Mouse (Mus musculus) bone marrow, adult 2 months (tissue): ENCODE measurements around the gene Angptl7.

Experiments
- CTCF ChIP-seq: fragments of 200-500 bp; IDR thresholded peaks from 2 replicates; pipeline ENCODE4 v1.5.1; 2011; ENCODE audit warnings: low read length, control low read depth; ENCODE audit not compliant: control insufficient read depth, insufficient read depth
- POLR2A ChIP-seq: fragments of 200-500 bp; IDR thresholded peaks from 2 replicates; pipeline ENCODE4 v1.6.1; 2011; ENCODE audit warnings: low read depth, mild to moderate bottlenecking, control low read depth, low read length, borderline replicate concordance; ENCODE audit not compliant: control insufficient read depth

DNA sequence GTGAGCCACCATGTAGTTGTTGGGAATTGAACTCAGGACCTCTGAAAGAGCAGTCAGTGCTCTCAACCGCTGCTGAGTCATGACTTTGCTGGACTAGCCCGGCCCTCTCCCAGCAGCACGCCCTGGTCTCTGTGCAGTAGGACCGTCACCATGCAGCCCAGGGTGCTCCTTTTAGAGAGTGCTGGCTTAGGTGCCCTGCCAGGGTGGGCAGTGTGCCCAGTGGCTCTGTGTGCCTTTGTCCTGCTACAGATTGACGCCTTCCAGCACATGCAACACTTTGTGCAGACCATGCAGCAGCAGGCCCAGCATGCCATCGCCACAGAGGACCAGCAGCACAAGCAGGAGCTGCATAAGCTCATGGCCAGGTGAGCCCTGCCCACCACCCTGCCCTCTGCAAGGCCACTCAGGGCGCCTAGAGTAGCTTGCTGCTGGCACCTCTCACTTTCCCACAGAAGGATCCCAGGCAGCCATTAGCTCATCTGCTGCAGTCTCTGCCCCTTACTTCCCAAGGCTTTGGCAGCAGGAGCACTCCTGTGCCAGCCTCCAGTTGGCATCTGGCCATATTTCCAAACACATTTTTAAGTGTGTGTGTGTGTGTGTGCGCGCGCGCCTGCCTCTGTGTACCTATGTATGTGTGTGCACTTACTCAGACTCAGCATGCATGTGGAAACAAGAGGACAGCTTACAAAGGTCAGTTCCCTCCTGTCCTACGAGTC lies 33.5 kb upstream of the Angptl7 start:
- TF ChIP-seq CTCF (no peak), POLR2A (no peak)
